Mouse (Mus musculus) lung, postnatal 0 days (tissue): ENCODE data around the gene Cox7a1.

Experiments
- CTCF ChIP-seq: IDR thresholded peaks from 2 replicates; pipeline ENCODE4 v1.5.1; 2016; ENCODE audit warnings: antibody characterized with exemption, mild to moderate bottlenecking
- EP300 ChIP-seq: IDR thresholded peaks from 2 replicates; pipeline ENCODE4 v1.6.1; 2016; ENCODE audit warnings: antibody characterized with exemption, mild to moderate bottlenecking, control low read depth

GRCm38 (mm10) chr7:30188344-30189115 lies 4.6 kb downstream of the Cox7a1 start:
- TF ChIP-seq EP300: no peak
- no peak for TF ChIP-seq CTCF
